Mouse (Mus musculus): ENCODE data around the gene Cdca8. TPM values are rescaled to one million over a fixed set of nuclear protein-coding genes. Genes with fewer than 3 reads are reported as not detected.
"Not testable (repeated sequence)": the region's sequence is repeated elsewhere in the genome, so short reads cannot be mapped to it uniquely, and the experiment has no call there.

The Cdca8 gene
- 293 and 297 TPM in 2 replicates for polyA plus RNA-seq (2016; fragmentation: Nextera tagmentation; extraction: Ambion mirVana)

DNA sequence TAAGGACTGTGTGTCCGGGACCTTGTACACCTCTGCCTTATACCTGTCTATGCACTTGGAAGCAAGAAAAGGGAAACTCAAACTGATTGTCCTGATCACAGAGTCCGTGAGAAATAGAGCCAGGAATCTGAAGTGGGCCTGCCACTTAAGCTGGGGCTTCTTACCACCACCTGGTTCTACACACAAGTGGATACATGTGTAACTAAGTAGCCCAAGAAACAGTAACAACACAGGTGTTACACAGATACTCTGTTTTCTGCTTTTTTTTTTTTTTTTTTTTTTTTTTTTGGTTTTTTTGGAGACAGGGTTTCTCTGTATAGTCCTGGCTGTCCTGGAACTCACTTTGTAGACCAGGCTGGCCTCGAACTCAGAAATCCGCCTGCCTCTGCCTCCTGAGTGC is at the start of gene Cdca8:
Gene Cdca8 (minus strand): TSS at position 101 of the 400 bp plus-strand sequence.
- peaks cover 56% of the 10 kb centered on the region for H3K36me3 ChIP-seq (replicated peaks)
- not testable (repeated sequence) for H3K9me3 ChIP-seq; H3K4me3 ChIP-seq; H3K27me3 ChIP-seq (ENCODE audit: poor library complexity, severe bottlenecking); H3K27ac ChIP-seq; DNase-seq (ENCODE audit: extremely low spot score, low spot score)
- H3K4me1 ChIP-seq: peaks cover 29% of the 10 kb centered on the region
- 98% methylated on average over 4 of the region's 4 CpGs for WGBS

GRCm38 (mm10) chr4:124988382-124988781 is 49.3 kb upstream of the Cdca8 start:
- Histone ChIP-seq H3K4me1 (peaks cover 87% of the 10 kb centered on the region), H3K27me3 (ENCODE audit: poor library complexity, severe bottlenecking) (peaks cover 86% of the 10 kb centered on the region), H3K27ac (peak overlapping the region; percentile 88), H3K9me3 (no peaks in the 10 kb centered on the region), H3K4me3 (peak overlapping the region; percentile 64), H3K36me3 (replicated peaks) (peaks cover 19% of the 10 kb centered on the region)
- DNase-seq (ENCODE audit: extremely low spot score, low spot score): no peak
- 19% methylated on average over 9 of the region's 9 CpGs for WGBS

GRCm38 (mm10) chr4:124987711-124988097 is 48.6 kb upstream of the Cdca8 start:
- DNase-seq (ENCODE audit: extremely low spot score, low spot score): no peak
- Histone ChIP-seq H3K4me1 (peaks cover 83% of the 10 kb centered on the region), H3K27ac (peak overlapping the region; percentile 88), H3K4me3 (peak overlapping the region; percentile 64), H3K36me3 (replicated peaks) (peaks cover 13% of the 10 kb centered on the region), H3K27me3 (ENCODE audit: poor library complexity, severe bottlenecking) (peaks cover 93% of the 10 kb centered on the region), H3K9me3 (no peaks in the 10 kb centered on the region)
- WGBS: 6% methylated on average over 10 of the region's 10 CpGs

DNA sequence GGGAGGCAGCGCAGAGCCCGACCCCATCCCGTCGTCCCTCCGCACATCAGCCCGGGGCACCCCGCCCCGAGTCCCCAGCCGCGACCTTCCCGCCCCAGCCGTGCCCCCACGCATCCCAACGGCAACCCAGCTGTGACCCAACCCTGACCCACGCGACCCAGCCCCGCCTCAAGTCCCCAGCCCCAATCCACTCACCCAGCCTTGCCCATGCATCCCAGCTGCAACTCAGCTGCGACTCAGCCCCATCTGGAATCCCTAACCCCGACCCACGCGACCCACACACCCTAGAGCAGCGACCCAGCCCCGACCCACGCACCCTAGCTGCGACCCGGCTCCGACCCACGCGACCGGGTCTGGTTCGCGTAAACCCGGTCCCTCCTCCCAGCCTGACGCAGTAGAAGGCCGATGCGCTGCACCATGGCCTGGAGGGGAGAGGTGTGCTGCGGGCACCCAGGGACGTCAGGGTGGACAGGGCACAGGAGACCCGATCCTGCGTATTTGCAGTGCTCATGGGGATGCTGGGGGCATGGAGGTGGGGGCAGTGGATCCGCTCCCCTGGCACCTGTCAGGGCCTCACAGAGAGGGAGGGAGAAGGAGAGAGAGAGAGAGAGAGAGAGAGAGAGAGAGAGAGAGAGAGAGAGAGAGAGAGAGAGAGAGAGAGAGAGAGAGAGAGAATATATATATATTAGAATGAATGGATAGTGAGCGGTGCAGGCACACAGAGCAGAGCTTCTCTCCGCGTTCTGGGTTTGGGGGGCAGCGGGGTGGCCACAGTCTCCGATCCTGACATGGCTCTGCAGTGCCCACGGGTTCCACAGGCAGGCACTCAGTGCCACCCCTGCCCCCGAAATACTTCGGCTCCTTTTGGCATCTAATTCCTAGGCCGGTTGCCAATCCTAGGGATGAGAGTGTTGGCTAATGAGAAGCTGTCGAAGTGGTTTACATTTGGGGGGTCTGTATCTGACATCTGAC is 47.9 kb upstream of the Cdca8 start:
- WGBS: 3% methylated on average over 51 of the region's 51 CpGs
- H3K36me3 ChIP-seq (replicated peaks): peaks cover 12% of the 10 kb centered on the region
- peaks cover 85% of the 10 kb centered on the region for H3K4me1 ChIP-seq
- no peaks in the 10 kb centered on the region for H3K9me3 ChIP-seq
- H3K4me3 ChIP-seq: peak overlapping the region; percentile 64
- H3K27me3 ChIP-seq (ENCODE audit: poor library complexity, severe bottlenecking): peaks cover 99% of the 10 kb centered on the region
- DNase-seq (ENCODE audit: extremely low spot score, low spot score): no peak
- H3K27ac ChIP-seq: peak overlapping the region; percentile 88

DNA sequence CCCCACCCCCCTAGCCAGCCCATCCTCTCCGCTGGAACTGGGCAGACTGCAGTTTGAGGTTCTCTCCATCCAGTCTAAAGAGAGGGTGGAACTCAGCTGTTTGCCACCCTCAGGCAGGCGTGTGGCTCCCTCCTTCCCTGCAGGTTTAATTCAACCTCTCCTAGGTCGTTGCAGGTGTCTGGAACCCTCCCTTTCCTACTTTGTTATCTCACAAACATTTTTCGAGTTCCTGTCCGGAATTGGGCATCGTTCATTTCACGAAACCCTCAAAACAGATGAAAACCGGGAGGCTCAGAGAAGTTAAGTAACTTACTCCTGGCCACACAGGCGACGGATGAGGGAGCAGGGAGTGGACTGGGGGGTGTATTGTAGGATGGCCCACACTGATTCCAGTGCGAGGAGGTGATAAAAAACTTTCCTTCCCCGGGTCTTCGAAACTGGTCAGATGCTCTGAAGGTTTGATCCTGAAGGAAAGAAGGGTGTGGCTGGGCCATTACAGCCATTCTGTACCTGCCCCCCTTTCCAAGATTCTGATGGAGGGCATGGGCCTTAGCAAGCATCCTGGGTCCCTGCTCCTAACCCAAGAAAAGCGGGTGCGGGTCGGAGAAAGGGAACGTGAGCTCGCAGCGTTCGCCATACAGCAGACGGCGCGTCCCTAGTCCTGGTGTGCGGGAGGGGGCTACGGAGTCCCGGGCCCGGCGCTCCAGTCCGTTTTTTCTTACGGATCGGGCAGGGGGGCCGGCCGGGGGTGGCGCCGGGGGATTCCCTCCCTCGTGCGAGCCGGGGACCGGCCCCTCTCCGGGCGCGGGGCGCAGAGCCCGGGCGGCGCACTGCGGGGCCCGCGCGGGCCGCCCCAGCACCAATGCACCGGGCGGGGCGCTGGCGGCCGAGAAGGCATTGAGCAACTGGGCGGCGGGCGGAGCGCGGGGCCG is 46.8 kb upstream of the Cdca8 start, which contains the start of gene Rspo1:
Gene Rspo1 (plus strand): TSS at position 760 of the 932 bp plus-strand sequence.
- no peaks in the 10 kb centered on the region for H3K9me3 ChIP-seq
- H3K27me3 ChIP-seq (ENCODE audit: poor library complexity, severe bottlenecking): peaks cover 100% of the 10 kb centered on the region
- H3K4me1 ChIP-seq: peaks cover 84% of the 10 kb centered on the region
- DNase-seq (ENCODE audit: extremely low spot score, low spot score): peak; percentile 47
- peak within 1 kb of the TSS; percentile 88 for H3K27ac ChIP-seq
- H3K36me3 ChIP-seq (replicated peaks): peaks cover under 1% of the 10 kb centered on the region
- H3K4me3 ChIP-seq: peak within 1 kb of the TSS; percentile 64
- 1% methylated on average over 60 of the region's 62 CpGs for WGBS

GRCm38 (mm10) chr4:124984871-124985670 is 46.0 kb upstream of the Cdca8 start:
- WGBS: 7% methylated on average over 18 of the region's 18 CpGs
- Histone ChIP-seq H3K36me3 (replicated peaks) (no peaks in the 10 kb centered on the region), H3K9me3 (no peaks in the 10 kb centered on the region), H3K27ac (peak overlapping the region; percentile 88), H3K4me1 (peaks cover 81% of the 10 kb centered on the region), H3K4me3 (peak overlapping the region; percentile 64), H3K27me3 (ENCODE audit: poor library complexity, severe bottlenecking) (peaks cover 91% of the 10 kb centered on the region)
- no peak for DNase-seq (ENCODE audit: extremely low spot score, low spot score)

DNA sequence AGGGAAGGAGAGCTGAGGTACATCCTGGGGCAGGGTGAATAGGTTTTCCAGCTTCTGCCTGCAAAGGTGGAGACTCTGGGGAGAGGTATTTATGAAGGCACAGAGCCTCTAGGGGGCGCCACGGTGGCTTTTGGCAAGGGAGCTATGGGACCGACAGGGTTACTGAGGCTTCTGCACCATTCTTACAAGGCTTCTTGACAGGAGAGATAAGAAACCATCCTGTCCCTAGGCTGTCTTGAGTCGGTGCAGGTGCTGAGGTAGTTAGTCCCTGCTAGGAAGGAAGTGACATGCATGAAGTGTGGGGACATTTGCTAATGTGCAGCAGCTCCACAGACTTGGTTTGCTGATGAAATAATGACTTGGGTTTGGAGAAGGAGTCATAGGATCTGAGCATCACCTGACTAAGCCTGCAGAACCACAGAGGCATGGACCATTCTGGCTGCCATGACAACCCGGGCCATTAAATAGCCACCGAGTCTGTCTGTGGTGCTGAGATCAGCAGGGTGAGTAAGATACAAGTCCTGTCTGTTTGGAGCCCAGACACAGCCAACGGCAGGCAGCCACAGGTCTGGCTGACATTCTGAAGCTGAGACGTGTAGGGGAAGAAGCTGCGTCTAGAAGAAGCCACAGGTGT is 44.9 kb upstream of the Cdca8 start:
- WGBS: 25% methylated on average over 9 of the region's 9 CpGs
- no peak for DNase-seq (ENCODE audit: extremely low spot score, low spot score)
- H3K27ac ChIP-seq: no peak overlapping the region
- no peaks in the 10 kb centered on the region for H3K9me3 ChIP-seq
- H3K4me1 ChIP-seq: peaks cover 80% of the 10 kb centered on the region
- peaks cover 85% of the 10 kb centered on the region for H3K27me3 ChIP-seq (ENCODE audit: poor library complexity, severe bottlenecking)
- H3K36me3 ChIP-seq (replicated peaks): no peaks in the 10 kb centered on the region
- no peak overlapping the region for H3K4me3 ChIP-seq

GRCm38 (mm10) chr4:124978201-124978600 is 39.1 kb upstream of the Cdca8 start:
- Histone ChIP-seq H3K27me3 (ENCODE audit: poor library complexity, severe bottlenecking) (peaks cover 27% of the 10 kb centered on the region), H3K9me3 (no peaks in the 10 kb centered on the region), H3K36me3 (replicated peaks) (no peaks in the 10 kb centered on the region), H3K4me1 (peaks cover 60% of the 10 kb centered on the region), H3K4me3 (no peak overlapping the region), H3K27ac (peak overlapping the region; percentile 67)
- no peak for DNase-seq (ENCODE audit: extremely low spot score, low spot score)
- 41% methylated on average over 5 of the region's 5 CpGs for WGBS

DNA sequence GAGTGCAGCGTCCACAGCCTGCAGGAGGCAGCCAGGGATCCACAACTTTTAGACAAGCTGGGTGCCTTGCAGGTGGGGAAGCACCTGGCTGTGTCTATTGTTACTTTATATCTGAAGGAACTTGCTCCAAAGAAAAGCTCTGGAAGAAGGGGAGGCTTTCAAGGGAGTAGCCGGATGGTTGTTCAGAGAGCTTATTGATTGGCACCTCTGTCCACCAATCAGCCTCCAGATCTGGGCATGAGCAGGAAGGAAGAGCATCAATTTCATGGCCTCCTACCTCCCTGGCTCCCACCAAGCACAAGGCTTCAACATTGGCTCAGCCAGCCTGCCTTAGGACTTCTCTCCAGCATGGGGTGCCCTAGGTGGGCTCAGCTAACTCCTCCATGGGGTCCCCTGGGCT is 34.2 kb upstream of the Cdca8 start:
- no peak for DNase-seq (ENCODE audit: extremely low spot score, low spot score)
- 81% methylated on average over 2 of the region's 2 CpGs for WGBS

GRCm38 (mm10) chr4:124972316-124972715 is 33.2 kb upstream of the Cdca8 start:
- Histone ChIP-seq H3K36me3 (replicated peaks) (no peaks in the 10 kb centered on the region), H3K4me1 (peaks cover 74% of the 10 kb centered on the region), H3K27me3 (ENCODE audit: poor library complexity, severe bottlenecking) (peaks cover 6% of the 10 kb centered on the region; the same call in 1 of the 2 replicates), H3K27ac (peak overlapping the region; percentile 85), H3K4me3 (no peak overlapping the region), H3K9me3 (no peaks in the 10 kb centered on the region)
- 53% methylated on average over 9 of the region's 9 CpGs for WGBS
- peak; percentile 38 for DNase-seq (ENCODE audit: extremely low spot score, low spot score)

More for the DNA sequence above, 34.2 kb upstream of the Cdca8 start:
- peaks cover 76% of the 10 kb centered on the region for H3K4me1 ChIP-seq
- H3K27me3 ChIP-seq (ENCODE audit: poor library complexity, severe bottlenecking): peaks cover 6% of the 10 kb centered on the region; the same call in 1 of the 2 replicates
- H3K4me3 ChIP-seq: no peak overlapping the region
- H3K36me3 ChIP-seq (replicated peaks): no peaks in the 10 kb centered on the region
- H3K27ac ChIP-seq: peak overlapping the region; percentile 85
- no peaks in the 10 kb centered on the region for H3K9me3 ChIP-seq

DNA sequence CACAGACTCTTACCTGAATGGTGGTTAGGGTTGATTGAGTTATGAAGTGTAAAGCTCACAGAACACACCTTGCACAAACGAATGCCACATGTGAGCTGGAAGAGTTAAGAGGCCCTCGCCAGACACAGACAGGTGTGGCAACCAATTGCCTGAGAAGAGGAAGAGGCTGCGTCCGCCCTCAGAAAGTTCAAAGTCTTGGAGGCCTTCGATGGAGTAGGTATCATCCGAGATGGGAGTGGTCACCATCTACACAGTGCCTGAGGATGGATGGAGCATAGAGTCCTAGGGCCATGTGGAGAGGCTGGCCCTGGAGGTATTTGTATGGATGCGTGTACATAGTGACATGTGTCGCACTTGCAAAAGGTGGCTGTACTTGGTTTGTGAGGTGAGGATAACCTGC is 32.0 kb upstream of the Cdca8 start:
- H3K27ac ChIP-seq: peak overlapping the region; percentile 85
- WGBS: 90% methylated on average over 8 of the region's 8 CpGs
- DNase-seq (ENCODE audit: extremely low spot score, low spot score): no peak
- no peaks in the 10 kb centered on the region for H3K9me3 ChIP-seq
- peaks cover 6% of the 10 kb centered on the region; the same call in 1 of the 2 replicates for H3K27me3 ChIP-seq (ENCODE audit: poor library complexity, severe bottlenecking)
- peaks cover 82% of the 10 kb centered on the region for H3K4me1 ChIP-seq
- no peak overlapping the region for H3K4me3 ChIP-seq
- H3K36me3 ChIP-seq (replicated peaks): no peaks in the 10 kb centered on the region

Data from forebrain, embryonic 10.5 days (tissue).